Mouse (Mus musculus): ENCODE data around the gene Rabep1.
"Not testable (repeated sequence)": the region's sequence is repeated elsewhere in the genome, so short reads cannot be mapped to it uniquely, and the experiment has no call there.

Gene Rabep1

GRCm38 (mm10) chr11:70871766-70872330, 27.3 kb downstream of the Rabep1 start:
- in situ Hi-C loops (cut with MboI; ENCODE audit: low pct_unique_long_range_greater_than_20kb in 1 of 2, low sequenced_read_pairs in 2 of 2, unreplicated experiment in 1 of 2): no loop called here

GRCm38 (mm10) chr11:70873846-70874613, 29.5 kb downstream of the Rabep1 start:
- in situ Hi-C loops (cut with MboI; ENCODE audit: low pct_unique_long_range_greater_than_20kb in 1 of 2, low sequenced_read_pairs in 2 of 2, unreplicated experiment in 1 of 2): no loop called here

DNA sequence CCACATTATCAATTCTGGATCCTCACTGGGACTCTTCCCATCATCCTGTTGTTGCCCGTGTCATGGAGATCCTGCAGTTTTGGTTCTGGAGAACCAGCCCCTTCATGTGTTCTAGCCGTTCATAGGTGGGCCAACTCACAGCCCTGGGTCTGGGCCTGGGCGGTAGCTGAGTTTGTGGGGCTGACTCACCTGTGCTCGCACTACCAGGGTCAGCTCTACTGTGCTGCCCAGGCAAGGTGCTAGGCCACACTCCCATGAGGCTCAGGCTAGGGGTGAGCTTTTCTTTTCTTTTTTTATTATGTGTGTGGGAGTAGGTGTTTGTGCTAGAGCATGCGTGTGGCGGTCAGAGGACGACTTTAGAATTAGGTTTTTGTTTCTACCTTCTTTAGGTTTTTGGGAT, 33.1 kb downstream of the Rabep1 start:
- in situ Hi-C loops (cut with MboI; ENCODE audit: low pct_unique_long_range_greater_than_20kb in 1 of 2, low sequenced_read_pairs in 2 of 2, unreplicated experiment in 1 of 2): no loop called here

- in situ Hi-C loops (cut with MboI; ENCODE audit: low pct_unique_long_range_greater_than_20kb in 1 of 2, low sequenced_read_pairs in 2 of 2, unreplicated experiment in 1 of 2): no loop called here
These were observed 38.4 kb downstream of the Rabep1 start for GRCm38 (mm10) chr11:70882905-70883430.

GRCm38 (mm10) chr11:70890643-70891042, 46.1 kb downstream of the Rabep1 start:
- in situ Hi-C loops (cut with MboI; ENCODE audit: low pct_unique_long_range_greater_than_20kb in 1 of 2, low sequenced_read_pairs in 2 of 2, unreplicated experiment in 1 of 2): no loop called here

GRCm38 (mm10) chr11:70891616-70892015, 47.0 kb downstream of the Rabep1 start:
- in situ Hi-C loops (cut with MboI; ENCODE audit: low pct_unique_long_range_greater_than_20kb in 1 of 2, low sequenced_read_pairs in 2 of 2, unreplicated experiment in 1 of 2): no loop called here

- in situ Hi-C loops (cut with MboI; ENCODE audit: low pct_unique_long_range_greater_than_20kb in 1 of 2, low sequenced_read_pairs in 2 of 2, unreplicated experiment in 1 of 2): no loop called here
These were observed 53.1 kb downstream of the Rabep1 start for GRCm38 (mm10) chr11:70897680-70898079.

GRCm38 (mm10) chr11:70898182-70898581, 53.6 kb downstream of the Rabep1 start:
- in situ Hi-C loops (cut with MboI; ENCODE audit: low pct_unique_long_range_greater_than_20kb in 1 of 2, low sequenced_read_pairs in 2 of 2, unreplicated experiment in 1 of 2): not testable (repeated sequence)

DNA sequence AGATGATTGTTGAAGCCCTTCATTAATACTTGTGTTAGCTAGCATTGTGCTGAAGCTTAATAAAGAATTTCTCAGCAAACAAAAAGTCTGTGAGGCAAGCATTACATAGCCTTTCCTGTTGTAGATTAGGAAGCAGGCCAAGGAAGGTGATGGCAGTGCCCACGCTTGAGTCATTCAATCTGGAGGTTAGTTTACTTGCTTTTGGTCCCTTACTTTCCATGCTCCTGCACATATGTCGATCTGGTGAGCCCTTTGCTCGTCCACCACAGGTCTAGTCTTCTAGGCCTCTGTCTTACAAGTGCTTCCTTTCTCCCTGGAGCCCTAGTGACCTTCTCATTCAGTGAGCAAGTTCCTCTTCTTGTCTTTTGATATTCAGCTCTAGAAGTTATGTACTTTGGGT, 62.1 kb downstream of the Rabep1 start:
- in situ Hi-C loops (cut with MboI; ENCODE audit: low pct_unique_long_range_greater_than_20kb in 1 of 2, low sequenced_read_pairs in 2 of 2, unreplicated experiment in 1 of 2): no loop called here

- in situ Hi-C loops (cut with MboI; ENCODE audit: low pct_unique_long_range_greater_than_20kb in 1 of 2, low sequenced_read_pairs in 2 of 2, unreplicated experiment in 1 of 2): no loop called here
These were observed 66.7 kb downstream of the Rabep1 start for GRCm38 (mm10) chr11:70911323-70911722.

- in situ Hi-C loops (cut with MboI; ENCODE audit: low pct_unique_long_range_greater_than_20kb in 1 of 2, low sequenced_read_pairs in 2 of 2, unreplicated experiment in 1 of 2): no loop called here
These were observed 67.3 kb downstream of the Rabep1 start for GRCm38 (mm10) chr11:70911920-70912319.

- in situ Hi-C loops (cut with MboI; ENCODE audit: low pct_unique_long_range_greater_than_20kb in 1 of 2, low sequenced_read_pairs in 2 of 2, unreplicated experiment in 1 of 2): no loop called here
These were observed 73.3 kb downstream of the Rabep1 start for GRCm38 (mm10) chr11:70917896-70918295.

DNA sequence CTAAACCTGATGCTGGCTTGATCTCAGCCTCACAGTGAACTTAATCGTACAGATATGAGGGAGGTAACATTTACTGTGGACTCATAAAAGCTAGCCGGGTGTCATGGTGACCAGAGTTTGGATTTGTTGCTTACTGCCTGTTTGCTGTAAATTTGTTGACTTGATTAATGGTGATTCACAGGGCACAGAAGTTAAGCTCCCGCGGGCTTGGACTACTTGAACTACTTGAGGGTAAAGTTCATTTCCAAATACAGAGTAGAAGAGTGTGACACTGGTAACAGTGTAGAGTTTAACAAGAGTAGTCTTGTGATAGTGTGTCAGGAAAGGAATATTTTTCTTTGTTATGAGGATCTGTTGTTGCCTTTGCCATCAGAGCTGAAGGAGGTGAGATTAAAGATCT, 74.9 kb downstream of the Rabep1 start:
- in situ Hi-C loops (cut with MboI; ENCODE audit: low pct_unique_long_range_greater_than_20kb in 1 of 2, low sequenced_read_pairs in 2 of 2, unreplicated experiment in 1 of 2): no loop called here

GRCm38 (mm10) chr11:70931461-70931860, 86.9 kb downstream of the Rabep1 start:
- in situ Hi-C loops (cut with MboI; ENCODE audit: low pct_unique_long_range_greater_than_20kb in 1 of 2, low sequenced_read_pairs in 2 of 2, unreplicated experiment in 1 of 2): no loop called here

GRCm38 (mm10) chr11:70935316-70935715, 90.7 kb downstream of the Rabep1 start:
- in situ Hi-C loops (cut with MboI; ENCODE audit: low pct_unique_long_range_greater_than_20kb in 1 of 2, low sequenced_read_pairs in 2 of 2, unreplicated experiment in 1 of 2): no loop called here

GRCm38 (mm10) chr11:70942596-70942995, 98.0 kb downstream of the Rabep1 start:
- in situ Hi-C loops (cut with MboI; ENCODE audit: low pct_unique_long_range_greater_than_20kb in 1 of 2, low sequenced_read_pairs in 2 of 2, unreplicated experiment in 1 of 2): no loop called here

DNA sequence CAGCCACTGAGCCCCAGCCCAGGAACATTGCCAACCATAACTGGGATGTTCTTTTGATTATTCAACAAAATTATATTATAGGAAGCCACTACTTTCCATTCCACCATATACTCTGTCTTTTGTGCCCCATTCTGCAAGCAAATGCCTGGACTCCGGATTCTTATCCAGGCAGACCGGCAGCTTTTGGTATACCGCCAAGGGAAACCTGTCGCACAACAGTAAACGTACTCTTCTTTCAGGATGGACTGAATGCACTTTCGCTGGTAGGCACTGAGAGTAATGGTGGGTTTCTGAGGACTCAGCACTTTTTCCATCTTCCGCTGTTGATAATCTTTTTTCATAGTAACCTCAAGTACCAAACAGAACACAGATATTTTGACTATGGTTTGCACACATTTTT, 99.1 kb downstream of the Rabep1 start:
- in situ Hi-C loops (cut with MboI; ENCODE audit: low pct_unique_long_range_greater_than_20kb in 1 of 2, low sequenced_read_pairs in 2 of 2, unreplicated experiment in 1 of 2): no loop called here

GRCm38 (mm10) chr11:70944935-70945817, 100.6 kb downstream of the Rabep1 start:
- in situ Hi-C loops (cut with MboI; ENCODE audit: low pct_unique_long_range_greater_than_20kb in 1 of 2, low sequenced_read_pairs in 2 of 2, unreplicated experiment in 1 of 2): no loop called here

GRCm38 (mm10) chr11:70954711-70955110, 110.1 kb downstream of the Rabep1 start:
- in situ Hi-C loops (cut with MboI; ENCODE audit: low pct_unique_long_range_greater_than_20kb in 1 of 2, low sequenced_read_pairs in 2 of 2, unreplicated experiment in 1 of 2): no loop called here
